Mouse (Mus musculus) myocyte (in vitro differentiated cells): Measurements from ENCODE around the gene Napsa.

Source experiments
- CEBPB ChIP-seq: IDR thresholded peaks from 2 replicates; pipeline ENCODE4 v1.6.1; 2011; ENCODE audit warnings: mild to moderate bottlenecking, moderate library complexity; ENCODE audit not compliant: poor library complexity, insufficient read depth, severe bottlenecking
- E2F4 ChIP-seq: IDR thresholded peaks from one replicate; pipeline ENCODE4 v1.6.1; 2011; ENCODE audit warnings: mild to moderate bottlenecking, control low read depth, moderate library complexity; ENCODE audit not compliant: insufficient read depth
- MAX ChIP-seq: IDR thresholded peaks from one replicate; pipeline ENCODE4 v1.6.1; 2011; ENCODE audit warnings: low read depth, mild to moderate bottlenecking, control low read depth
- MYOD1 ChIP-seq, 3 experiments: IDR thresholded peaks; one replicate each; pipeline ENCODE4 v1.6.1; 2011; ENCODE audit warnings: control low read depth in 2 of 3, low read depth in 2 of 3, mild to moderate bottlenecking in 2 of 3, moderate library complexity in 1 of 3; ENCODE audit not compliant: insufficient read length in 2 of 3, control insufficient read depth in 1 of 3
- MYOG ChIP-seq, 3 experiments: IDR thresholded peaks; one replicate each; pipeline ENCODE4 v1.6.1; 2011; ENCODE audit warnings: control low read depth in 2 of 3, low read depth in 2 of 3, mild to moderate bottlenecking in 2 of 3; ENCODE audit not compliant: insufficient read length in 2 of 3, control insufficient read depth in 1 of 3, insufficient read depth in 1 of 3
- POLR2A ChIP-seq: IDR thresholded peaks from one replicate; pipeline ENCODE4 v1.6.1; 2011; ENCODE audit warnings: low read depth, mild to moderate bottlenecking, control low read depth, moderate library complexity; ENCODE audit not compliant: insufficient read length
- POLR2AphosphoS2 ChIP-seq: IDR thresholded peaks from one replicate; pipeline ENCODE4 v1.6.1; 2011; ENCODE audit warnings: low read depth, control low read depth; ENCODE audit not compliant: insufficient read length
- SRF ChIP-seq: IDR thresholded peaks from one replicate; pipeline ENCODE4 v1.6.1; 2011; ENCODE audit warnings: low read depth; ENCODE audit not compliant: control insufficient read depth, insufficient read length
- TCF12 ChIP-seq: IDR thresholded peaks from one replicate; pipeline ENCODE4 v1.6.1; 2011; ENCODE audit warnings: mild to moderate bottlenecking, control low read depth; ENCODE audit not compliant: poor library complexity, insufficient read depth, severe bottlenecking
- TCF3 ChIP-seq: IDR thresholded peaks from one replicate; pipeline ENCODE4 v1.6.1; 2011; ENCODE audit warnings: low read depth, control low read depth; ENCODE audit not compliant: insufficient read length
- USF1 ChIP-seq: IDR thresholded peaks from one replicate; pipeline ENCODE4 v1.6.1; 2011; ENCODE audit warnings: low read depth, mild to moderate bottlenecking, control low read depth, moderate library complexity

DNA sequence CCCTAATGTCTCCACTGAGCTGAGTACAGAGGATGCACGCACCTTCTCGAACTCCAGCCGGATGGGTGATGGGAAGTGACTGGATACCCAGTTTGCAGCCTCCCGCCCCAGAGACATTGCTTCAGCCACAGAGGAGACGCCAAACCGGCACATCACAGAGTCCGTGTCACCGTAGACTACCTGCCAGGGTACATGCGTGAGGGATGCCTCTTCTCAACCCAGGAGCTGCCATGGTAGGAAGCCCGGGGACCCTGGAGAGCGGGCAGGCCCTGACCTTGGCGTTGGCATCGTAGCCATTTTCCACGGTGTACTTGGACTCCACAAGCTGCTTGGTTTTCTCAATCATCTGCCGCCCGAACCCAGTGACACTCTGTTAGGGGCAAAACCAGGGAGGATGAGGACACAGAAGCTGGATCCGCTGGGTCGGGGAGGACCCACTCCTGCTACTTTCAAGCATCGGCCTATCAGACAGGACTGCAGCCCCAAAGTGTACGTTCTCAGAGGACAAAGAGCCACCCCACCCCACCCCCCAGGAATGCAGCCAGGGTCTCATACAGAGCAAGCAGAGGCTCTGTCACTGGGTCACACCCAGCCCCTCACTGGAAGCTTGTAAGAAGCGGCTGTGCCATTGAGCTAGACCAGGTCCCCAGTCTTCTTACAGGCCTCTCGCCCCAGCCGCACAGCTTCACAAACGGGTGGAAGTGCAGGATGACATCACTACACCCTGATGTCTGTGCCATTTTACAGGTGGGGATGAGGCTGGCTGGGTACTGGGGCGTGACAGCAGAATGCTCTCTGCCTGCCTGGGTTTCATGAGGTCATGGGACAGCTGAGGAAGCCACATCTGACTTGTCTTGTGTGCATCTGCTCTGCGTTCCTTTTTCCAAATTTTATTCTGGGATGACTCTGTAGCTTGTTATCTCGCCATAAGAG, 36.3 kb upstream of the Napsa start:
- no peak for TF ChIP-seq MAX
- TF ChIP-seq POLR2A: no peak
- TF ChIP-seq SRF: no peak
- TF ChIP-seq POLR2AphosphoS2: no peak
- TF ChIP-seq E2F4: no peak
- no peak for TF ChIP-seq TCF12
- no peak for TF ChIP-seq MYOG (IDR thresholded peaks at IDR 0.05; ENCODE audit: control insufficient read depth in 1 of 3, insufficient read depth in 1 of 3, insufficient read length in 2 of 3, low read depth in 2 of 3)
- TF ChIP-seq CEBPB: no peak
- no peak for TF ChIP-seq MYOD1 (IDR thresholded peaks at IDR 0.05; ENCODE audit: control insufficient read depth in 1 of 3, insufficient read length in 2 of 3, low read depth in 2 of 3)
- no peak for TF ChIP-seq USF1
- no peak for TF ChIP-seq TCF3
